Mouse (Mus musculus) adrenal gland (tissue): ENCODE measurements around the gene Pdcd1.
"Not testable (repeated sequence)": the region's sequence is repeated elsewhere in the genome, so short reads cannot be mapped to it uniquely, and the experiment has no call there.

Experiments used
- intact Hi-C: fragments of 180-260 bp; cut with DNase I; formaldehyde crosslinking; loops from one replicate; pipeline ENCODE4 v1.15.1; 2025
- long read RNA-seq, 2 experiments: library from polyadenylated mRNA; unstranded; transcript quantifications; one replicate each; pipeline ENCODE4 v2.0.0; 2020; ENCODE audit warnings: borderline replicate concordance in 1 of 2; ENCODE audit not compliant: insufficient replicate concordance in 1 of 2

The Pdcd1 gene
- long read RNA-seq, experiment 1: 0 reads
- long read RNA-seq, experiment 2: 0 reads

DNA sequence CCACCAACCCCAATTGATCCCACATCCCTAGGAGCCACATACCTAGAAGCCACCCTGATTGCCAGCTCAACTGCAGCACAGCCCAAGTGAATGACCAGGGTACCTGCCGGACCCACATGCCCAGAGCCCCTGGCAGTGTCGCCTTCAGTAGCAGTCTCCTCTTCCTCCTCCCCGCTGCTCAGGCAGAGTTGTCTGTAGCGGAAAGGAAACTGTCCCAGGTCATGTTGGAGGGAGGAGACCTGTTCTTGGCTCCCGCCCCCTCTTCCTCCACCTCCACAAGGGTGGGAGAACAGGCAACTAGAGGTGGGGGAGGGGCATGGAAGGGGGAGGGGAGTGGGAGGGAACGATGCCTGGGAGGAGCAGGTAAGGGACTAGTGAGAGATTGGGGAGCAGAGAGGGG is at the start of gene Pdcd1:
Pdcd1 (minus strand) TSS at position 181 of the 400 bp plus-strand sequence.
- intact Hi-C loops: no loop called here

DNA sequence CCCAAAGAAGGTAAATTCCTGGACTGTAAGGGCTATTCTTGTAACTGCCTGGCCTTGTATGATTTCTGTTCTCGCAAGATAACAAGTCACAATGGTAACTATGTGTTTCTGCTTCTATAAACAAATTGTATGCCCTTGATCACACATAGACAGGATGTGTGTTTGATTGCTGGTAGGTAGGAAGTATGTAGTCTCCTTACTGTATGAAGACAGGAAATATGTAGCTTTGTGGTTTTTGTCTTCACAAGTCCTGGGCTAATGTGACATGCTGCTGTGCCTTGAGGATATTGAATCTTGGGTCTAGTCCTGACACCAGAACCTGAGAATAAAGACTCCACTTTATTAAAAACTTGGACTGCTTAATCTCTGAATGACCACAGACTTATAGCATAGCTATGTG is 39.4 kb upstream of the Pdcd1 start:
- intact Hi-C loops: no loop called here

DNA sequence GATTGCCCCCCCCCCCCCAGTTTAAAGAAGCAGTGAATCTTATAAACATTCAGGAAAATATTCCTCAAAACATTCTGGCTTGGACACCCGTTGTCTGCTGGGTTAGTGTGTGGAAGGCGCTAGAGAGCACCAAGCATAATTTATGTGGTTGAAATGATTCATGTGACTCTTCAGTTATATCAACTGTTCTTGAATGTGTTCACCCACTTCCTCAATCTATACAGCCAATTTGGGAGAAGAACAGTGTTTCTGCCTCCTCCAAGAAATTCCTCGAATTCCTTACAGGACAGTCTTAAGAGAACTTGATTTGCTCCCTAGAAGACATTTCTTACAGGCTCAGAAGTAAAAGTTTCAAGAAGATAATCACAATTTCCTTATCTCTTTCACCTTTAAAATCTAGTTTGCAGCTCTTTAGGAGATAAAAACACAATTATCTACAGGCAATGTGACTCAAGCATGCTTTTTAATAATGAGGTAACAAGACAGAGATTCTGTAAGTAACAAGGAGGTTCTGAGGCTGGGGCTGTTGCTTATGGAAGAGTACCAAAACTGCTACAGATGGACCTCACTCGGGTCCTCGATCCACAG is 34.1 kb upstream of the Pdcd1 start:
- intact Hi-C loops: no loop called here

GRCm38 (mm10) chr1:94085324-94086105 is 33.2 kb upstream of the Pdcd1 start:
- intact Hi-C loops: no loop called here

DNA sequence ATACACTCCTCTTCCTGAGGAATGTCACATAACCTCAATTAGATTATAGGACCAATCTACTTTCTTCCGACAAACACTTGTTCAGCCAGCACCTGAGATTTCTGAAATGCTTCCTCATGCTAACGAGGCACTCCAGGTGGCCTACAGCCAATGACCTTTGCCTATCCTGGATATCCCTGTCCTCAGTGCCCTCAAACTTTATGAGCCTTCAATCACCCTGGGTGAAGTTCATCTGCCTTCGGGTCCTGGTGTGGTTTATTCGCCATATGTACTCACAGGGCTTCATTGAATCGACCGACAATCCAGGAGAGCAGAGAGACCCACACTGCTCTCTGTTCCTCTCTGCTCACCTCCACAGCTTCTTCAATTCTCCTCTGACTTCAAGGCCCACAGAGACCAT is 29.4 kb upstream of the Pdcd1 start:
- intact Hi-C loops: loop anchor here (2.0 kb wide), 1 partner anchor 71 kb away; no protein-coding TSS in a partner anchor

GRCm38 (mm10) chr1:94081191-94081590 is 28.8 kb upstream of the Pdcd1 start:
- intact Hi-C loops: loop anchor here (2.0 kb wide), 1 partner anchor 70 kb away; no protein-coding TSS in a partner anchor

DNA sequence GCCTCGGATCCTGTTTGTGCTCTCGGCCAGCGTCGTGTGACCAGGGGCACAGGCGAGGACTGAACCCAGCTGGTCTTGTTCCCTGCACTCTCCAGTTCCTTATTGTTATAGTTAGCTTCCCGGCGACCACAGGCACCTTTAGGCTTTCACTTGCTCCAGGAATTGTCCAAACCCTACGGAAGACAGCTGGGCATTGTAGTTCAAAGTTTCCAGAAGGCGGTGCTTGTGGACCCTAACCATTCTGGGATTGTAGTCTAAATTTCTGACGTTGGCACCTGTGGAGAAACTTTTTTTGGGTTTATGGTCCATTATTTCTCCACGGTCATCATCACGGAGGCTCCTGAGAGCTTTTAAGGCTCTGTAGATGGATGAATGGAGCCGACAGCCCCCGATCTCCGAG is 28.4 kb upstream of the Pdcd1 start:
- intact Hi-C loops: loop anchor here (2.0 kb wide), 1 partner anchor 70 kb away; no protein-coding TSS in a partner anchor

- intact Hi-C loops: loop anchor here (2.0 kb wide), 1 partner anchor 44 kb away; no protein-coding TSS in a partner anchor
These were observed 26.6 kb upstream of the Pdcd1 start for GRCm38 (mm10) chr1:94078835-94079440.

GRCm38 (mm10) chr1:94078314-94078713 is 26.0 kb upstream of the Pdcd1 start:
- intact Hi-C loops: loop anchor here (2.0 kb wide), 1 partner anchor 44 kb away; no protein-coding TSS in a partner anchor

- intact Hi-C loops: no loop called here
These were observed 24.3 kb upstream of the Pdcd1 start for GRCm38 (mm10) chr1:94076702-94077101.

DNA sequence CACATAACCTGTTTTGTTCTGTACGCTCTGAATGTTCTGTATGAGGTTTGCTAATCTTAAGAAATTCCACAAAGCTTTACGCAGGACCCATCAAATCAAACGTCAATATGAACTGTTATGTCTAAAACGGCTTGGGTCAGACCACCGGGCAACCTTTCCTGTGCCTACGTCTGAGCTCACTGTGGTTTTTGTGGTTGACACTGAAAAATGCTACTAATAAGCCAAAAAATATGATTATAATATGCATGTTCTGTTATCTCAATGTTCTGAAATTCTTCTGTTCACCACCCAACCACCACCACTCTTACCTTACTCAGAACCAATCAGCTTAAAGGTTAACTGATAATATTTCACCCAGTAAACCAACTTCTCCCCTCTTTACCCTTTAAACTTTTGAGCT is 22.4 kb upstream of the Pdcd1 start:
- intact Hi-C loops: no loop called here

- intact Hi-C loops: not testable (repeated sequence)
These were observed 5.9 kb upstream of the Pdcd1 start for GRCm38 (mm10) chr1:94058281-94058680.

- intact Hi-C loops: no loop called here
These were observed 5.0 kb upstream of the Pdcd1 start for GRCm38 (mm10) chr1:94057401-94057800.

- intact Hi-C loops: no loop called here
These were observed 3.6 kb upstream of the Pdcd1 start for GRCm38 (mm10) chr1:94055966-94056365.

GRCm38 (mm10) chr1:94054481-94054880 is 2.1 kb upstream of the Pdcd1 start:
- intact Hi-C loops: no loop called here

DNA sequence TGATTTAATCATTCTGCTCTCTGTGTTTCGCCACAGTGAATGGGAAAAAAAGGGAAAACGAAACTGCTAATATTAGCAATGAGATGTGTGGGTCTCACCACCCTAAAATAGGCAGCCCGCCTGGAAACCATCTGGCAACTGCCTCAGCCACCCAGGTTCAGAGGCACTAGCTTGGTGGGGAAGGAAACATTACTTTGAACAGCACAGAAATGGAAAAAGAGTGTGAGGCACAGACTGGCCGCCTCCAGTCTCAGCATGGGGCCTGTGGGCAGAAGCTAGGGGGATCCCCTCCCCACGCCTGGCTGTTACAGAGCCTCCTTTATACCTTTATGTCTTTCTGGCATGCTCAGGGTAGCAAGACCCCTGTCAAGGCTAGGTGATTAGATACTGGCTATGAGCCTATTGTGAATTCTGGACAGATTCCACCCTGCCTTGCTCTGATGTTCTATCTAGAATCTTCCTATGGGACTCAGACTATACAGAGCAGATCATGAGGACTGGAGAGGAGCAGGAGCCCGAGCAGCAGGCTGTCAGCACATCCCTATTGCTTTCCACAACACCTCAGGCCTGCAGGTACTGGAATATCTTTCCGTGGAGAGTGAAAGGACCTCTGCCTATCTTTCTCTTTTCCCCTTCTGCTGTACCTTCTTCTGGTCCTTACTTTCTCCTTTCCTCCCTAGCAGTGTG is 1.3 kb upstream of the Pdcd1 start:
- intact Hi-C loops: no loop called here

DNA sequence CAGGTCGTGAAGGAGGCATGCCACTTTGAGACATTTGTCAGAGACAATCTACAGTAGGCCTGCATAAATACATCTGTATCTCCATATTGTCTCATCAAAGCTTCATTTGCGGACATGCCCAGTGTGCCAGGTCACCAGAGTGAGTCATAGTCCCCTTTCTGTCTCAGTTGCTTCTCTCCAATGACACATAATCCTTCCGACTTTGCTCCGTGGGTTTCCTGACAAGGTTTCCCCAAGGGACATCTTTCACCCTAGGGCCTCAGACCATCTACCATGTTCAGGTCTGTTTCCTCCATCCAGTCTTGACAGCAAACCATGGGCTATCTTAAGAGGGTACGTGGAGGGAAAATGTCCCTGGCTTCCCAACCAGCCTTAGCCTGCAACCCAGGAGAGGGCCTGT is 1.2 kb downstream of the Pdcd1 start:
- intact Hi-C loops: no loop called here

DNA sequence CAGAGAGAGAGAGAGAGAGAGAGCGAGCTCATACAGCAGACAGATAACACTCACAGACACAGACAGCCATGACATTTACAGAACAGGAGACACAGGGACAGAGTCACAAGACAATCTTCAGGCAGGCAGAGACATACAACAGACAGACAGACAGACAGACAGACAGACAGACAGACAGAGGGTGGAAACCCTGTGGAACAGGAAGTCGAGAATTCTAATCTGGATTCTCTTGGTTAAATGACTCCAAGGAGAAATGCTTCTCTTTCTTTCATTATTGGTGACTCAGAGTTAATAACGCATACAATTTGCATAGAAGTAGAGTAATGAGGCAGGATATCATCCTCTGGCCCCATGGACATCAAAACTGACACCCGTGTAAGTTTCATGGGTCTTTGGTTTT is 5.8 kb downstream of the Pdcd1 start:
- intact Hi-C loops: no loop called here

- intact Hi-C loops: no loop called here
These were observed 6.8 kb downstream of the Pdcd1 start for GRCm38 (mm10) chr1:94045559-94045958.

GRCm38 (mm10) chr1:94040391-94040790 is 12.0 kb downstream of the Pdcd1 start:
- intact Hi-C loops: no loop called here

GRCm38 (mm10) chr1:94034984-94035743 is 17.2 kb downstream of the Pdcd1 start:
- intact Hi-C loops: loop anchor here (2.0 kb wide), 1 partner anchor 44 kb away; no protein-coding TSS in a partner anchor
